Mouse (Mus musculus) testis, adult 2 months (tissue): Measurements from ENCODE around the gene Armc12. TPM values are rescaled to one million over a fixed set of nuclear protein-coding genes. Genes with fewer than 3 reads are reported as not detected.

Experiments
- H3K27ac ChIP-seq: fragments of 200-500 bp; 2 replicates; pipeline ENCODE4 v1.5.1; 2012; ENCODE audit warnings: low read depth, low read length; ENCODE audit not compliant: control insufficient read depth, insufficient read depth
- H3K27me3 ChIP-seq: fragments of 200-500 bp; 2 replicates; pipeline ENCODE4 v1.6.1; 2012; ENCODE audit warnings: mild to moderate bottlenecking, low read length, moderate library complexity; ENCODE audit not compliant: control insufficient read depth, insufficient read depth
- H3K36me3 ChIP-seq: fragments of 200-500 bp; 2 replicates; pipeline ENCODE4 v1.6.1; 2012; ENCODE audit warnings: mild to moderate bottlenecking, low read length; ENCODE audit not compliant: control insufficient read depth, insufficient read depth
- H3K4me1 ChIP-seq: fragments of 200-500 bp; 2 replicates; pipeline ENCODE4 v1.6.1; 2012; ENCODE audit warnings: low read length; ENCODE audit not compliant: control insufficient read depth, insufficient read depth
- H3K4me3 ChIP-seq: fragments of 200-500 bp; 2 replicates; pipeline ENCODE4 v1.5.1; 2012; ENCODE audit warnings: low read depth, mild to moderate bottlenecking, low read length, moderate library complexity, mixed read lengths; ENCODE audit not compliant: control insufficient read depth
- CTCF ChIP-seq: fragments of 200-500 bp; IDR thresholded peaks from 2 replicates; pipeline ENCODE4 v1.5.1; 2012; ENCODE audit warnings: low read depth, mild to moderate bottlenecking, inconsistent platforms, low read length, moderate library complexity; ENCODE audit not compliant: control insufficient read depth, insufficient read depth, insufficient replicate concordance
- POLR2A ChIP-seq: fragments of 200-500 bp; IDR thresholded peaks from 2 replicates; pipeline ENCODE4 v1.6.1; 2012; ENCODE audit warnings: low read depth, mild to moderate bottlenecking, inconsistent platforms, low read length, moderate library complexity; ENCODE audit not compliant: control insufficient read depth
- polyA plus RNA-seq: library from polyadenylated mRNA; depleted of rRNA; stranded (reverse); fragments of >200 nt; gene quantifications from 2 replicates; pipeline ENCODE4 v1.2.3, GENCODE M21; 2012

Gene Armc12
- polyA plus RNA-seq, 1 experiment, result 513 TPM

GRCm38 (mm10) chr17:28505591-28505990, 25.0 kb upstream of the Armc12 start:
- peaks cover 12% of the 10 kb centered on the region for H3K4me1 ChIP-seq
- no peaks in the 10 kb centered on the region for H3K36me3 ChIP-seq
- no peaks in the 10 kb centered on the region for H3K27me3 ChIP-seq
- no peak overlapping the region for H3K4me3 ChIP-seq
- TF ChIP-seq CTCF, result no peak
- TF ChIP-seq POLR2A, result no peak
- H3K27ac ChIP-seq, result peak overlapping the region; percentile 15; the same call in 1 of the 2 replicates

- Histone ChIP-seq H3K4me3 (peak overlapping the region; percentile 53), H3K4me1 (peaks cover 17% of the 10 kb centered on the region), H3K27me3 (no peaks in the 10 kb centered on the region), H3K36me3 (no peaks in the 10 kb centered on the region), H3K27ac (peak overlapping the region; percentile 83)
- TF ChIP-seq POLR2A (no peak; the same call in 1 of the 2 replicates), CTCF (no peak)
Measured at GRCm38 (mm10) chr17:28506895-28507294, 23.7 kb upstream of the Armc12 start.

- Histone ChIP-seq H3K27me3 (no peaks in the 10 kb centered on the region), H3K36me3 (no peaks in the 10 kb centered on the region), H3K4me1 (peaks cover 17% of the 10 kb centered on the region), H3K4me3 (peak overlapping the region; percentile 53), H3K27ac (peak overlapping the region; percentile 71)
- no peak for TF ChIP-seq POLR2A
- TF ChIP-seq CTCF, result no peak
Measured at GRCm38 (mm10) chr17:28507496-28507895, 23.1 kb upstream of the Armc12 start.

- Histone ChIP-seq H3K27ac (peak overlapping the region; percentile 68), H3K4me3 (peak overlapping the region; percentile 65), H3K36me3 (no peaks in the 10 kb centered on the region), H3K27me3 (no peaks in the 10 kb centered on the region), H3K4me1 (peaks cover 23% of the 10 kb centered on the region)
- TF ChIP-seq CTCF (no peak), POLR2A (no peak)
Measured at GRCm38 (mm10) chr17:28510445-28511342, 19.9 kb upstream of the Armc12 start.

GRCm38 (mm10) chr17:28511616-28512541, 18.7 kb upstream of the Armc12 start:
- Histone ChIP-seq H3K36me3 (no peaks in the 10 kb centered on the region), H3K4me1 (peaks cover 23% of the 10 kb centered on the region), H3K4me3 (peak overlapping the region; percentile 58), H3K27ac (peak overlapping the region; percentile 55), H3K27me3 (no peaks in the 10 kb centered on the region)
- TF ChIP-seq CTCF (no peak), POLR2A (no peak)

- no peaks in the 10 kb centered on the region for H3K27me3 ChIP-seq
- H3K36me3 ChIP-seq, result no peaks in the 10 kb centered on the region
- peak overlapping the region; percentile 65 for H3K27ac ChIP-seq
- peaks cover 19% of the 10 kb centered on the region for H3K4me1 ChIP-seq
- TF ChIP-seq CTCF, result no peak
- TF ChIP-seq POLR2A, result peak; percentile 33; the same call in 1 of the 2 replicates
- peak overlapping the region; percentile 56 for H3K4me3 ChIP-seq
Measured at GRCm38 (mm10) chr17:28512696-28513095, 17.9 kb upstream of the Armc12 start.

- no peak for TF ChIP-seq CTCF
- peaks cover 22% of the 10 kb centered on the region for H3K4me1 ChIP-seq
- H3K4me3 ChIP-seq, result no peak overlapping the region
- H3K27ac ChIP-seq, result peak overlapping the region; percentile 65
- no peaks in the 10 kb centered on the region for H3K36me3 ChIP-seq
- no peaks in the 10 kb centered on the region for H3K27me3 ChIP-seq
Measured at GRCm38 (mm10) chr17:28513337-28513736, 17.3 kb upstream of the Armc12 start.
